Mouse (Mus musculus): ENCODE data around the gene Mllt6.

GRCm38 (mm10) chr11:97682504-97683055, 19.4 kb downstream of the Mllt6 start:
- TF ChIP-seq CTCF (IDR thresholded peaks at IDR 0.05; ENCODE audit: insufficient read depth, low read length) (no peak), POLR2A (IDR thresholded peaks at IDR 0.05; ENCODE audit: borderline replicate concordance, extremely low read depth, low read depth, low read length) (no peak)
